Mouse (Mus musculus): ENCODE measurements around the gene Fosb. TPM values are rescaled to one million over a fixed set of nuclear protein-coding genes. Genes with fewer than 3 reads are reported as not detected.
A peak's percentile ranks its signal among the peaks of the same experiment; 100 is the strongest.

Gene Fosb
- total RNA-seq, 2 experiments from 2014 or later = 11.2 to 23.6 TPM

DNA sequence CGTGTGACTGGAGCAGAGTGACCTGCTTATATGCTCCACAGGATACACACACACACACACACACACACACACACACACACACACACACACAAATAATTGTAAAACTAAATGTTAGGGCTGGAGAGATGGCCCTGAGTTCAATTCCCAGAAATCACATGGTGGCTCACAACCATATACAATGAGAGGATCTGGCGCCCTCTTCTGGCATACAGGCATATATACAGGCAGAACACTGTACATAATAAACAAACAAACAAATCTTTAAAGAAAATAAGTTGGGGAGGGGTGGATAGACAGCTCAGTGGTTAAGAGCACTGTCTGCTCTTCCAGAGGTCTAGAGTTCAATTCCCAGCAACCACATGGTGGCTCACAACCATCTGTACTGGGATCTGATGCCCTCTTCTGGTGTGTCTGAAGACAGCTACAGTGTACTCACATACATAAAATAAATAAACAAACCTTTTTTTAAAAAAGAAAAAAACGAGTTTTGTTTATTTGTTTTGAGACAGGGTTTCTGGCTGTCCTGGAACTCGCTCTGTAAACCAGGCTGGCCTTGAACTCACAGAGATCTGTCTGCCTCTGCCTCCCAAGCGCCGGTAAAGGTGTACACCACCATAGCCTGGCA is 28.1 kb downstream of the Fosb start:
- peak in 1 of 2 experiments; percentile 44 for DNase-seq

DNA sequence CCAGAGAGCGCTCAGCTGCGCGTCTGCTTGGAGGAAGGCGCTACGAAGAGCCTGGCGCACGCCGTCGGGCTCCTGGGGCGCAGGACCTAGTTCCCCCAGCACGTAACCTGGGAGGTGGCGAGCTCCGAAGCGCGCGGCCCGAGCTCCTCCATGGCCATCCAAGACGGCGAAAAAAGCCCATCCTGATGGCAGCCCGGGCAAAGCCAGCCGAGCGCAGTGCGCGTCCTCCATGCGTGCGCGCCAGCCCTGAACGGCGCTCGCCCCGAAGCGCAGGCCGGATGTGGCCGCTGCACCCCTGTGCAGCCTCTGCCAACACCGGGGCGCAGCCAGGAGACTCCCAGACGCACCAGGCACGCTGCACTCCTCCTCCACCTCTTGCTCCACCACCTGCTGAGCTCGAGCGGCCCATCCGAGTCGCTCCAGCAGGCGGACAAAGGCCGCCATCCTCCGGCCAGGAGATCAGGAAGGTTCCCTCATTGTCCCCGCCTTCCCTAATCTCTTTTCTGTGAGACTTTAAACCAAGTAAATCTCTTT is 30.2 kb downstream of the Fosb start, which contains the start of gene Ppm1n:
Gene Ppm1n, minus strand, starts transcription at position 484 of the 534 bp plus-strand sequence.
- DNase-seq = no peak

DNA sequence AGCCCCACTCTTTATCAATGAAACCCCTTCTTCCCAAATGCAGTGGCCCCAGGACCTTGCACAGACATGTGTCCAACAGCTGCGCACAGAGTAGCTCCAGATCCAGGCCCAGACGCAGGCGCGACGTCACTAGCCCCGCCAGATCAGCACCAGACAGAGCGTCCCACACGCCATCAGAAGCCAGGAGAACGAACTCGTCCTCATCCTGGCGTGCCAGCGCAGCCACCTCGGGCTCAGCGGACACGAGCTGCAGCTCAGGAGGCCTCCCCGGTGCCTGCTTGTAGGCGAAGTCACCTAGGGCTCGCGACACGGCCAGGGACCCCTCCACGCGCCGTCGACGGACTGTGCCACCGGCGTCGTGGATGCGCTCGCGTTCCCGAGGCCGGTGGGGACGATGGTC is 30.8 kb downstream of the Fosb start:
- DNase-seq = no peak

DNA sequence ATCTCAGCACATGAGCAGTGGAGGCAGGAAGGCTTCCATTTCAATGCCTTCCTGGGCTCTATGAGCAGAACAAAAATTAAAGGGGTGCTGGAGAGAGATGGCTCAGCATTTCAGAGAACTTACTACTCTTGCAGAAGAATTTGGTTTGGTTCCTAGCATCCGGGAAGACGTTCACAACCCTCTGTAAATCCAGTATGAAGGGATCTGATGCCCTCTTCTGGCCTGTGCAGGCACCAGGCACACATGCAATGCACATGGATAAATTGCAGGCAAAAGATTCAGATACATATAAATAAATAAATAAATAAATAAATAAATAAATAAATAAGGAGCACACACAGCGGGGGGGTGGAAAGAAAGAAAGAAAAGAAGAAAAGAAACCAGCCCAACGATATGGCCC is 33.6 kb downstream of the Fosb start:
- no peak for DNase-seq

DNA sequence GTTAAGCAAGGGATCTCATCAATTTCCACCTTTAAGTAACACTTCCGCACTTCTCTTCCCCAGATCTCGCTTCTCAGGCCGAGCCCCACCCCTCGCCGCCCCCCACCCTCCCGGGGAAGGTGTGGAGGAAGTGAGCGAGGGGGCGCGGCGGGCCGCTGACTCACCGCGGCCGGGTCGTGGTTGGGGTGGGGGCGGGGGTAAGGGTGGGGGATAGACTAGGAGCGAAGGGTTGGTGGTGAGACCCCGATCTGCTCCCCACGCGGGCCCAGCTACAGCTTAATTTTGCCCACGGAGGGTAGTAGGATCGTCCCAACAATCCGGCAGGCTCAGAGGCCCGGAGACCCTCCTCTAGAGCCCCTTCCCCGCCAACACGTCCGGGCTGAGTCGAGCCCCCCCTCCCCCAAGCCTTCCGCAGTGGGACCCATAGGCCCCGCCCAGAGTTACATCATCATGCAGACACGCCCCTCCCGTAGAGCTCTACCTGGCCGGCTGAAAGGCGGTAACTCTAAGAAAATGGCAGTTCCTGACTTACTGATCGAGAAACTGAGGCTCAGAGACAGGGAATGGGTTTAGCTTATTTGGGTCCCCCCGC is 37.6 kb downstream of the Fosb start:
- DNase-seq = peak; percentile 84 to 90

DNA sequence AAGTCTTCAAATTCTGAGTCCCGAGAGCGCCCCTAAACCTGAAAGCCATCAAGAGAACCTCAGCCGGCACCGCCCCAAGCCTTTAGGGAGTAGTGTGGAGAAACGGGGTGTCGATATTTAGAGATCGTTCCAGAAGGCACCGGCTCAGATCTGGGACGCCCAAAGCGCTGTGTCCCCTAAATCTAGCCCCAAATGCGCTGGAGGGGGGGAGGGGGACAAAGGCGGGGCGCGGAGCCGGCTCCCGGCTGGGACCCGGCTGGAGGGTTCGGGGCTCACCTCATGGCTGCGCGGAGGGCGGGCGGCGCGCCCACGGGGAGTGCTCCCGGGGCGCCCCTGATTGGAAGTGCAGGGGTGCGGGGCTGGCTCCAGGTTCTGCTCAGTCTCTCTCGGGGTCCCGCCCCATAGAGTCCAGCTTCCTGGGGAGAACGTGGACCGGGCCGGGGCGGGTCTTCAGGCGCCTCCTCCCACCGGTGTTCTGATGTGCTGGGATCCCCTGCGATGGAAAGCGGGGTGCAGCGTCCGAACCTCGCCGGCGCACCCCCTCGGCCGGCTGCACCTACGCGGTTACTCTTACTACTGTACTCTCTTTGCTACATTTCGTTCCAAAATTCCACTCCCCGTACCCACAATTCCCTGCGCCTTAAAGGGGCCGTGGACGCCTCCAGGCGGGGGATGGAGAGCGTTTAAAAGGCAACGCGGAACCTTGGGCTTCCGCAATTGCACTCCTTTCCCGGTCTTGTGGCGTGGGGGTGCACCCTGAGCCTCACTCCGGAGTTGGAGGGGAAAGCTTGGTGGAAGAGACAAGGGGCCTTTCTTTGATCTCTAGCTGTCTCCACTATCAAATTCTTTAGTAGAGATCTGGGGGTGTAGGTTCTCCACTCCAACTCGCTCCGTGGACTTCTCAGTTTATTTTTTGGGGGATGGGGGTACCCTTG is 38.3 kb downstream of the Fosb start, which contains the start of gene Vasp:
Gene Vasp, minus strand, starts transcription at position 580 of the 935 bp plus-strand sequence.
- DNase-seq = peak; percentile 90 to 92

DNA sequence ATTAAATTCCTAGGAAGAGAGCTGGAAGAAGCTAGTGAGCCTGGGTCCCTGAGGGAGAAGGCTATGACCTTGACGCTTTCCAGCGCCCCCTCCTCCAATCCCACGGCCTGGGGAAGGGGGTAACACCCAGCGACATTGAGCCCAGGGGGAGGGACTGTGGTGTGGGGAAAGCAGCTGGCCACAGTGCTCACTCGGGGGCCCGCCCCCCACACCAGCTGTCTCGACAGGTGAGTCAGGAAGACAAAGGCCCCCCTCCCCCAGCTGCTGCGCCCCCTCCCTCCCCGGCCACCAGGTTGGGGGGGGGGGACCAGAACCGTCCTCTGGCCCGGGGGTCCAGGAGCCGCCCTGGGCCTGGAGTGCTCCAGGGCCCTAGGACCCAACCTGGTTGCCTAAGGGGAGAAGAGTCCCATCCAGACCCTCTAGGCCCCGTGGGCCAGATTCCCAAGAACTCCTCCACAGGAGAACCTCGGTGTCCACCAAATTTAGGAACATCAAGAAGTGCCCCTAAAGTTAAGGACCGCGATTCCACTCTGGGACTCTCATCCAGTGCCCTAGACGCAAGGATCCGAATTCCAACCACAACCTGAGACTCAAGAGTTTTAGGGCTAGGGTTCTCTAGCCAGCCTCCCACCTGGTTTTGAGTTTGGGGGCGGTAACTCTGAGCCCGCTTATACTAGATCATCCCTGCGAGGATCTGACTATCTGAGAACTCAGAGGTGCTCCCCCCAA is 39.2 kb downstream of the Fosb start:
- DNase-seq = peak in 1 of 2 experiments; percentile 49

DNA sequence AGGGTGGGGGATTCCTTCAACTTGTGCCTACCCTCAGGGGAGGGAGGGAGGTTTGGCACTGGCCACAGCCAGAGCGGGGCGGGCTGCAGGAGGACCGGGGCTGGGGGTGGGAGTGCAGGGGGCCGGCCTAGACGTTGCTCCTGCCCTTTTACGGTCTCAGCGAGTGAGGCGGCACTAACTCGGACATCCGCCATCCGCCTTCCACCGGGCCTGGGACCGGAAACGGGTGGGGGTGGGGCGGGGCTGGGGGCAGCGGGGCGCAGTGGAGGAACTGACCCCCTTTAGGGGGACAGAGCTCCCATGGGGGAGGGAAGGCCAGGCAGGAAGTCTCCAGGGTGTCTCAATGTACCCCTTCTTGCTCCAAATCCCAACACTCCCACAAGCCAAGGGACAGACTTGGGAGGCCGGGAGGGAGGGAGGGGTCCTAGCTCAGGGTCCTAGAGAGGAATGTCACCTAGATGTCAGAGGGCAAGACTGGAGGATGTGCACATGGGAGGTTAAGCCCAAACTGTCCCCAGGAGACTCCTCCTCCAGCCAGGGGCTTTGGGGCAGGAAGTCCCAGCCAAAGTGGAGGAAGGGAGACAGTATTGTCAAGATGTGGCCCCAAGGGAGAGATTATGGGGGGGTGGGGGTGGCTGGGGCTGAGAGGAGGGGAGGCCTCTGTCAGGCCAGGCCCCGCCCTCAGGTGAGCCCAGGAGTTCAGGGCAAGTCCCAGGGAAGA is 40.0 kb downstream of the Fosb start:
- DNase-seq = peak; percentile 72 to 81

DNA sequence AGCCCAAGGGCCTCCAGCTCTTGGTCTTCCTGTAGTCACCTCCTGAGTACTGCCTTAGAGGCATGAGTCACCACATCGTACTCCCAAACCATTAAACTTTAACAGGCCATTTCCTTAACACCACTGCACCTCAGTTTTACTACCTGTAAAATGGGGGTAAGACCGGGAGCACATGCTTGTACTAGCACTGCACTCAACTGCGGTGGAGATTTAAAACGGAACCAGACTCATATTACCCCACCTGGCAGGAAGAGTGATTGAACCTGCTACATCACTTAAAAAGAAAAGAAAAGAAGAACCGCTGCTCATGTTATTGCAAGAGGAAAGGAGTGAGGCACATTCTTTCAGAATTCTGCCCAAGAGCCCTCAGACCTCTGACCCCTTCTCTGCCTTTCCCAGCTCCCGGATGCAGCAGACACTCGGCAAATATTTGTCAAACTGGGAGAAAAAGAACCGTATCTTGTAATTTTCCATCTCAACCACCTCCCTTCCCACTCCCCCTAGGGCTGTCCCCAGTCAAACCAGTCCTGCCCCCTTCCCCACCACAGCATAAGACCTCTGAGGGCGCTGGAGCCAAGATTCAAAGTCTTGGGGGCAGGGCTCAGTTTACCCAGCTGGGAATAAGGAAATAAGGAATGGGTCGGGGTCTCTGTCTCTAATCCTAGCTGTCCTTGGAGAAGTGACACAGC is 40.7 kb downstream of the Fosb start:
- DNase-seq = no peak

DNA sequence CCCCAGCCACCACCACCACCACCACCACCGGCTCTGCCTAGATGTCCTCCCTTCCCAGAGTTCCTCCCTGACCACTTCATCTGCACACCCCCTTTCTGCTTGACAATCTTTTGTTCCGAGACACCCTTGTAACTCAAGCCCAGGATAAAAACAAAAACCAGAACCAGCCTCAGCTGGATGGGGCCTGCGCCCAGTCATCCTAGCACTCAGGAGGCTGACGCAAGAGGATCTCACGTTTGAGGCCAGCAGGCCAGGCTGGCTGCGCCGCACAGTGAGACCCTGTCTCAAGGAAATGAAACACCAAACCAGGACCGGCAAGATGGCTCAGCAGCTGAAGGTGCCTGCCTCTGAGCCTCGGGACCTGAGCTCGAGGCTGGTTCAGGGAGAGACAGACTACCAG is 42.8 kb downstream of the Fosb start:
- no peak for DNase-seq

DNA sequence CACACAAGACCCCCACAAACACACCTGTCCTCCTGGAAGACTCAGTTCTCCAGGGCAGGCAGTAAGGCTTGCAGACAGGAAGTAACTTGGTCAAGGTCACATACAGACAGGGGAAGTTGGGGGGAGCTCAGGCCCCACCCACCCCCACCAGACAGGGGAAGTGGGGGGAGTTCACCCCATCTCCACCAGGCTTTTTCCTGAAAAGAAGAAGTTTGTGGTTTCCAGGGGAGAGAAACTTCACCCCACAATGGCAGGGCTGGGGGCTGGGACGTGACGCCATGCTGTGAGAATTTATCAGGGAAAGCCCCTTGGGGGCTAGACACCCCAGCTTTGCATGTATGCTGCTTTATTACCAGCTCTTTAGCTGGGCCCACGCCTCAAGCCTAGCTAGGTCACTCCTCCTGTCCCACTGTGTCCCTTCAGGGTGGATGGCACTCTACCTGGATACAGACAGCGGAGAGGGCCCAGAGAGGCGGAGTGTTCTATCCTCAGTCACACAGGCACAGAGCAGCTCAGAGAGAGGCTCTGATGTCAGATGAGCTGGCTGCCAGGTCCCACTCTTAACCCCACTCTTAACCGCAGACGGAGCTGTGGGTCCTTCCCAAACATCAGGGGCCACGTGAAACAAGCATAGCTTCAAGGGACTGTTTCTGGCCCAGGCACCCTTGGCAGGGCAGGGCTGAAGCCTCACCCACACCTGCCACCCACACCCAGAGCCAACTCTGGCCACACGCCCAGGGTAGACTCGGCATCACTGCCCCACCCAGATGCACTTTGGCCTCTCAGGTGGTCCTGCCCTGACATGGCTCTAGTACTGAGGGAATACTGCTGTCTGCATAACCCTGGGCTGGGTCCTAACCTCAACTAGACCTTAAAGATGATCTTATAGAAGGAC is 43.7 kb downstream of the Fosb start:
- no peak for DNase-seq

DNA sequence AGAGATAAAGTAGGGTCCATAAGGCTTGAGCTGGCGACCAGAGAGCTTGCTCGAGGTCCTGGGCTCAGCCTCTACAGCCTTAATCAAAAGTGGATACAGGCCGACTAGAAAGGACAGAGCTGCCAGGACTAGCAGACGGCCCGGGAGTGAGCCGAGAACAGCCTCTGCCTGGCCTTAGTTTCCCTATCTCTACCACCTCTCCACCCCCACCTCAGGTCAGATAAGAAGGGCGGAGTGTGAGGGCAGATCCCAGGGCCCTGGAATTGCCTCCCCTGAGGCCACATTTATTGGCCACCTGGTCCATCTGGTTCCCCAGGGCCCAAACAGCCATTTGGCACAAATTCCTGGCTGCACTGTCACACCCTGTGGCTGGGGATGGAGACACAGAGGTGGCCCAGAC is 44.7 kb downstream of the Fosb start:
- DNase-seq = no peak

DNA sequence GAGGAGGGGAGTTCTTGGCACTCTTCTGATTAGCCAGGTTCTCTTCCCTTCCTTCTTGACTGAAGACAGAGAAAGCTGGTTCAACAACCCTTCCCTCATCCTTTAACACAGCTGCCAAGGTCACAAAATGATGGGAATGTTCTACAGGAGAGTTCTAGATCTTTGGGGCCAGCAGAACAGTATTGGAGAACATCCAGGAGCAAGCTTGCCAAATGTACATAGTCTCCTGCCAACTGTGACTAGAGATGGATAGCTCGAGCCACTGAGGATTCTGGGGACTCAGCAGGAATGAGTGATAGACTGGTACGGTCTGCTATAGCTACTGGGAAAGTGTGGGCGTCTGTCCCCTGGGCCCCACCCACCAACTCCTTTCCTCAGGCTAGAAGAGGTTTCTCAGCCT is 51.5 kb downstream of the Fosb start:
- no peak for DNase-seq

DNA sequence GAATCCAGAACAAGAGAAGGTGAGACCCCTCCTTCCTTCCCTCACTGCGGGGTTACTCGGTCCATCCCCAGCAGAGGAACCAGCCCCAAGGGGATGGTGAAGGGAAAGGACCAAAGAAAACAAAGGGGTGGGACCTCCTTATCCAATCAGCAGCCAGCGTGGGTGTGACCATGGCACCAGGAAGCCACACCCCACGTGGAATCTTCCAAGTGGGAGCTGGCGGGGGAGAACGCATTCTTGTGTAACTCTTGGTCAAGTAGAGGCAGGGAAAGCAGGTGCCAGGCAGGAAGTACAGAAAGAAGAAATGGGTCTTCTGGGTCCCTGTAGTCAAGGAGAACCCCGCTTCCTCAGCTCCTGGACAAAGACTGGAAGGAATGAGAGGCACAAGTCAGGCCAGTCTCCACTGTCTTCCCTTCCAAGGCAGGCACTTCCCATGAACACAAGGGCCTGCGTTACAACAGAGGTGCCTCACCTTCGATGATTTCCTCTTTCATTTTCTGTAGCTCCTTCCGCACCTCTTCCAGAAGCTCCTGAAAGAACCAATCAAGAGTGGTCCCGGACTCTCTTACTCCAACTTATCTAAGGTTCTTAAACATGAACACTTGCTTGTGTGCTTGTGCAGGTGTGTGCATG is 52.3 kb downstream of the Fosb start:
- peak; percentile 69 to 71 for DNase-seq

DNA sequence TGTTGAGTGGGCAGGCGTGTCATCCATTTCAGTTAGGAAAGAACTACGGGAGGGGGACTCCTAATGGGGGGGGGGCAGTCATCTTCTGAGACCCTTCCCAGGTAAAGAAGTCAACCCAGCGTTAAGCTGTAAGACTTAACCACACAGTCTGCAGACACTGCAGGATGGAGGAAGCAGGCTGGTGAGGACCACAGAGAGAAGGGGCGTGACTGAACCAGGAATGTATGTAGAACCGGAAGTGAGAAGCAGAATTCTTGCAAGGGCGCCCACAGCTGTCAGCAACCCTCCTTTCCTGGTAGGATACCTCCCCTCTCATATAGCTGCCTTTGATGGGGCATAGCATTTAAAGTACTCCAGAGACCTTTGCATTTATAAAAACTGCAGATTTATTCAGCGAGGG is 53.3 kb downstream of the Fosb start:
- no peak for DNase-seq

DNA sequence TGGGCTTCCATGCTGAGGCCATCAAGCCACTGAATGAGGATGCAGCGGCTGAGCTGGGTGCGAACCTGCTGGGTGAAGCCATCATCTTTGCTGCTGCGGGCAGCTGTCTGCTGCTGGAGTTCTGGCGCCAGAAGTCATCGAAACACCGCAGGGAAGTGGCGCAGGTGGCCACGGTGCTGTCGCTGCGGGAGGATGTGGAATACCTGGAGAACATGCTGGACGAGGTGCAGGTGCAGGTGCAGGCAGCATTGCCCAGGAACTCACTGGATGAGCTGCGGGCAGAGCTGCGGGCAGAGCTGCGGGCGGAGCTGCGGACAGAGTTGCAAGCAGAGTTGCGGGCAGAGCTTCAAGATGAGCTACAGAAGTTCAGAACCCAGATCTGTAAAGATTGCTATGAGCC is 54.5 kb downstream of the Fosb start:
- DNase-seq = no peak

DNA sequence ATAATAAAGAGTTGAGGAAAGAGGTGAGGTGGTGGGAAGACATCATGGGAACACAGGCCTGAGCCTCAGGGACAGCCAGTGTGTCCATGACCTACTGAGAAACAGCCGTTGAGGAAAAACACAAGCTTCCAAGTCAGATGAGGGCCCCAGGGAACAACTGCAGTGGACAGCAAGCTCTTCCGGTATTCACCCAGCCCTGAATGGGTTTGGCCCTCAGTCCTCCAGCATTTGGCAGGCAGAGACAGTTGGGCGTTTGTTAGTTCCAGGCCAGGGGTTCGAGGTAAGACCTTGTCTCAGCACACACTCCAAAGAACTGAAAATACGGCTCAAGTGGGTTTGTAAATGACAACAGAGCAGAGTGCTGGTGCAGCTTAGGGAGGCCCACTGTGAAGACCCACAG is 56.4 kb downstream of the Fosb start:
- peak in 1 of 2 experiments; percentile 15 for DNase-seq

Measured in adrenal gland, postnatal 36 days (tissue).